Mouse (Mus musculus) macrophage (primary cell): ENCODE results near the gene Rhbdd3. TPM values are rescaled to one million over a fixed set of nuclear protein-coding genes. Genes with fewer than 3 reads are reported as not detected.

Experiments
- H3K27ac ChIP-seq: fragments of 350-480 bp; formaldehyde crosslinking; 2 replicates; pipeline ENCODE4 v1.9.0; 2021
- H3K36me3 ChIP-seq: fragments of 350-480 bp; formaldehyde crosslinking; 2 replicates; pipeline ENCODE4 v1.9.0; 2021; ENCODE audit errors: inconsistent target
- H3K4me3 ChIP-seq: fragments of 350-480 bp; formaldehyde crosslinking; 2 replicates; pipeline ENCODE4 v1.9.0; 2021; ENCODE audit errors: inconsistent target
- H3K79me2 ChIP-seq: fragments of 350-480 bp; formaldehyde crosslinking; 2 replicates; pipeline ENCODE4 v1.9.0; 2021; ENCODE audit errors: inconsistent target
- WGBS: methylation state at CpG from one replicate; pipeline ENCODE4 v1.1.7; 2026; ENCODE audit warnings: inconsistent platforms; ENCODE audit not compliant: missing documents; 5-methylcytosine and 5-hydroxymethylcytosine counted together
- polyA plus RNA-seq: library from polyadenylated mRNA; stranded (reverse); fragments of 250-400 nt; gene quantifications from 3 replicates; pipeline ENCODE4 v1.2.4, GENCODE M21; 2018; ENCODE audit warnings: inconsistent platforms

Rhbdd3 gene
- polyA plus RNA-seq, 1 experiment from 2014 or later: 7.5 TPM

DNA sequence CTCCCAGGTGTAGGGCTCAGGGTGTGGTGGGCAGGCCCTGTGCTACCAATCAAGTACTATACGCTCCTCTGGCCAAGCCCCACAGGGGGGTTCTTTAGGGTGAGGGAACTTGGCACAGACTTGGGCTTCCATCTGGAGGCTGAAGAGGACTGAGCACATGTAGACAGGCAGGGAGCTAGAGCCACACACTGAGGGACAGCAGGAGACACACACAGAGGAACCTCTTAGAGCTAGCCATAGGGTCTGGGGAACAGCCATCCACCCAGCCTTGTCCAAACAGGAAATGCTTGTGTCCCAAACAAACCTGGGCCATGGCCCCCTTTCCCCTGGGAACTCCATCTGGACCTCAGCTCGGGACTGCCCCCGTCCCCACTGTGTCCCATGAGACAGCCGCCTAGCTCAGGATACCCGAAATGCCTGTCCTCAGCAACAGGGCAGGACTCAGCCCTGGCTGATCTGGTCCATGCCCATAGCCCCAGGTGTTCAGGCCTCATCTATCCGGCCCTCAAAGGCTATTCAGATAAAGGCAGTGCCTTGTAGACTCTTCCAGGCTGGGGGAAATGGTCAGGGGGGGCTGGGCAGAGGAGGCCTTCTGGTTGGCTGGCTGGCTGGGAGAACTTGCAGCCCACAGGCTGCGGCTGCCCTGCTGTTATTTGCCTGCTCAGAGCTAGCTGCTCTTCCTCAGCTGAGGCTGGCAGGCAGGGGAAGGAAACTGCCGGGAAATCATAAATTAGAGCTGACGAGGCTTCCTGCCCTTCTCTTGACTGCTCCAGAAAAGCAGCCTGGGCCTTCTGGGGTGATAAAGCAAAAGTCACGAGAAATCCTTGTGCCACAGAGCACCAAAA is 56.5 kb downstream of the Rhbdd3 start:
- no peak overlapping the region for H3K27ac ChIP-seq
- 55% methylated on average over 9 of the region's 10 CpGs for WGBS
- no peaks in the 10 kb centered on the region for H3K79me2 ChIP-seq
- no peak overlapping the region for H3K4me3 ChIP-seq
- no peaks in the 10 kb centered on the region for H3K36me3 ChIP-seq

Other genes with a start within 250 kb of the Rhbdd3 start
- gene Nf2, start 249.4 kb upstream of the Rhbdd3 start, polyA plus RNA-seq: 42.7 to 60.3 TPM (median 44.6 TPM) in 3 replicates
- gene Nipsnap1, start 225.0 kb upstream of the Rhbdd3 start, polyA plus RNA-seq: 1.7 to 4.1 TPM (median 2.3 TPM) in 3 replicates
- gene Thoc5, start 203.6 kb upstream of the Rhbdd3 start, polyA plus RNA-seq: 27.0 to 37.9 TPM (median 33.4 TPM) in 3 replicates
- 0.11 to 0.14 TPM in 2 of 3 replicates, not detected in the other for gene Nefh, start 150.9 kb upstream of the Rhbdd3 start, polyA plus RNA-seq
- 127 to 179 TPM (median 133 TPM) in 3 replicates for gene Ap1b1, start 112.1 kb upstream of the Rhbdd3 start, polyA plus RNA-seq
- not detected in 3 replicates for gene Rasl10a, start 40.8 kb upstream of the Rhbdd3 start, polyA plus RNA-seq
- gene Gas2l1, start 33.6 kb upstream of the Rhbdd3 start, polyA plus RNA-seq: 29.9 to 46.7 TPM (median 32.6 TPM) in 3 replicates
- 241 to 1,448 TPM (median 260 TPM) in 3 replicates for gene Ewsr1, start 340 bp downstream of the Rhbdd3 start, polyA plus RNA-seq
- gene Emid1, start 53.3 kb downstream of the Rhbdd3 start, polyA plus RNA-seq: 0.53 to 0.57 TPM (median 0.54 TPM) in 3 replicates
- 6.3 to 13.0 TPM (median 9.3 TPM) in 3 replicates for gene Kremen1, start 162.6 kb downstream of the Rhbdd3 start, polyA plus RNA-seq